Mouse (Mus musculus): ENCODE measurements around the gene Trappc13. TPM values are rescaled to one million over a fixed set of nuclear protein-coding genes. Genes with fewer than 3 reads are reported as not detected.

The Trappc13 gene
- total RNA-seq, 2 experiments from 2014 or later = 31.5 to 35.7 TPM

Other genes with a start within 250 kb of the Trappc13 start
- 1 to 10 TPM; 7.4 to 7.5 TPM for gene Nln, start 68.9 kb downstream of the Trappc13 start, total RNA-seq (2021)
- gene Sgtb, start 68.7 kb downstream of the Trappc13 start, total RNA-seq (2021) = 1 to 10 TPM in 1 of 2 experiments, under 1 TPM in 1; 0.94 to 1.3 TPM
- 10 to 100 TPM; 16.3 to 18.9 TPM for gene Trim23, start 328 bp upstream of the Trappc13 start, total RNA-seq (2021)
- gene Cenpk, start 50.1 kb upstream of the Trappc13 start, total RNA-seq (2021) = 1 to 10 TPM; 1.2 to 1.3 TPM
- gene Ppwd1, start 50.4 kb upstream of the Trappc13 start, total RNA-seq (2021) = 1 to 10 TPM; 5.8 to 6.2 TPM
- gene Adamts6, start 109.4 kb upstream of the Trappc13 start, total RNA-seq (2021) = under 1 TPM; 0.64 to 0.75 TPM